Mouse (Mus musculus): Measurements from ENCODE around the gene Tmem91. TPM values are rescaled to one million over a fixed set of nuclear protein-coding genes. Genes with fewer than 3 reads are reported as not detected.

Gene Tmem91
- polyA plus RNA-seq, 1 experiment from 2014 or later = 2.7 TPM

- Histone ChIP-seq H3K4me2 (ENCODE audit: low read depth, low read length, severe bottlenecking) (no peak overlapping the region), H3K4me1 (replicated peaks; ENCODE audit: control insufficient read depth, insufficient read depth, low read length) (no peaks in the 10 kb centered on the region), H3K4me3 (ENCODE audit: low read depth, low read length) (no peak overlapping the region), H3K9me3 (ENCODE audit: control insufficient read depth, low read length) (no peaks in the 10 kb centered on the region), H3K36me3 (ENCODE audit: control insufficient read depth, insufficient read depth, low read length) (no peaks in the 10 kb centered on the region), H3K27ac (ENCODE audit: low read depth, low read length) (no peak overlapping the region), H3K27me3 (ENCODE audit: control insufficient read depth, insufficient read depth, low read length) (no peaks in the 10 kb centered on the region), H3K9ac (ENCODE audit: low read length) (no peak overlapping the region)
- ATAC-seq (replicated peaks; ENCODE audit: low FRiP score) (no peak), DNase-seq (ENCODE audit: low spot score) (no peak)
- 94% methylated on average over 5 of the region's 5 CpGs for WGBS
These were observed 42.3 kb downstream of the Tmem91 start for GRCm38 (mm10) chr7:25632679-25633078.

GRCm38 (mm10) chr7:25628323-25628620 is 46.7 kb downstream of the Tmem91 start:
- Histone ChIP-seq H3K9me3 (ENCODE audit: control insufficient read depth, low read length) (no peaks in the 10 kb centered on the region), H3K4me2 (ENCODE audit: low read depth, low read length, severe bottlenecking) (no peak overlapping the region), H3K27ac (ENCODE audit: low read depth, low read length) (no peak overlapping the region)

GRCm38 (mm10) chr7:25627431-25628322 is 47.3 kb downstream of the Tmem91 start:
- Histone ChIP-seq H3K4me1 (replicated peaks; ENCODE audit: control insufficient read depth, insufficient read depth, low read length) (peaks cover 7% of the 10 kb centered on the region; the same call in 1 of the 2 replicates), H3K4me3 (ENCODE audit: low read depth, low read length) (peak overlapping the region; percentile 24), H3K4me2 (ENCODE audit: low read depth, low read length, severe bottlenecking) (peak overlapping the region; percentile 57), H3K27me3 (ENCODE audit: control insufficient read depth, insufficient read depth, low read length) (0 out of 2 replicates have a peak, but pooled peaks cover 3% of the 10 kb centered on the region), H3K36me3 (ENCODE audit: control insufficient read depth, insufficient read depth, low read length) (no peaks in the 10 kb centered on the region), H3K27ac (ENCODE audit: low read depth, low read length) (no peak overlapping the region), H3K9me3 (ENCODE audit: control insufficient read depth, low read length) (no peaks in the 10 kb centered on the region), H3K9ac (ENCODE audit: low read length) (peak overlapping the region; percentile 30)
- DNase-seq (ENCODE audit: low spot score) (peak; percentile 73), ATAC-seq (replicated peaks; ENCODE audit: low FRiP score) (peak; percentile 57)
- WGBS = 19% methylated on average over 38 of the region's 38 CpGs

More at GRCm38 (mm10) chr7:25628323-25628620, 46.7 kb downstream of the Tmem91 start:
- no peak overlapping the region for H3K9ac ChIP-seq (ENCODE audit: low read length)
- 63% methylated on average over 8 of the region's 8 CpGs for WGBS
- DNase-seq (ENCODE audit: low spot score) (no peak), ATAC-seq (replicated peaks; ENCODE audit: low FRiP score) (no peak)
- H3K27me3 ChIP-seq (ENCODE audit: control insufficient read depth, insufficient read depth, low read length) = 0 out of 2 replicates have a peak, but pooled peaks cover 3% of the 10 kb centered on the region
- peaks cover 7% of the 10 kb centered on the region; the same call in 1 of the 2 replicates for H3K4me1 ChIP-seq (replicated peaks; ENCODE audit: control insufficient read depth, insufficient read depth, low read length)
- no peak overlapping the region for H3K4me3 ChIP-seq (ENCODE audit: low read depth, low read length)
- no peaks in the 10 kb centered on the region for H3K36me3 ChIP-seq (ENCODE audit: control insufficient read depth, insufficient read depth, low read length)

GRCm38 (mm10) chr7:25626509-25627430 is 48.2 kb downstream of the Tmem91 start, which contains the start of gene B3gnt8:
B3gnt8 (plus strand) TSS chr7:25626654.
- H3K36me3 ChIP-seq (ENCODE audit: control insufficient read depth, insufficient read depth, low read length) = no peaks in the 10 kb centered on the region

GRCm38 (mm10) chr7:25625594-25626250 is 49.2 kb downstream of the Tmem91 start:
- DNase-seq (ENCODE audit: low spot score) = no peak
- no peaks in the 10 kb centered on the region for H3K9me3 ChIP-seq (ENCODE audit: control insufficient read depth, low read length)
- H3K36me3 ChIP-seq (ENCODE audit: control insufficient read depth, insufficient read depth, low read length) = no peaks in the 10 kb centered on the region
- H3K27me3 ChIP-seq (ENCODE audit: control insufficient read depth, insufficient read depth, low read length) = 0 out of 2 replicates have a peak, but pooled peaks cover 3% of the 10 kb centered on the region
- ATAC-seq (replicated peaks; ENCODE audit: low FRiP score) = no peak
- no peak overlapping the region for H3K27ac ChIP-seq (ENCODE audit: low read depth, low read length)
- no peak overlapping the region for H3K9ac ChIP-seq (ENCODE audit: low read length)
- no peak overlapping the region for H3K4me3 ChIP-seq (ENCODE audit: low read depth, low read length)
- 80% methylated on average over 10 of the region's 10 CpGs for WGBS
- peaks cover 7% of the 10 kb centered on the region; the same call in 1 of the 2 replicates for H3K4me1 ChIP-seq (replicated peaks; ENCODE audit: control insufficient read depth, insufficient read depth, low read length)
- no peak overlapping the region for H3K4me2 ChIP-seq (ENCODE audit: low read depth, low read length, severe bottlenecking)

More at GRCm38 (mm10) chr7:25626509-25627430, 48.2 kb downstream of the Tmem91 start, which contains the start of gene B3gnt8:
- no peak for ATAC-seq (replicated peaks; ENCODE audit: low FRiP score)
- DNase-seq (ENCODE audit: low spot score) = no peak
- H3K9me3 ChIP-seq (ENCODE audit: control insufficient read depth, low read length) = no peaks in the 10 kb centered on the region
- peak within 1 kb of the TSS; percentile 30 for H3K9ac ChIP-seq (ENCODE audit: low read length)
- 0 out of 2 replicates have a peak, but pooled peaks cover 3% of the 10 kb centered on the region for H3K27me3 ChIP-seq (ENCODE audit: control insufficient read depth, insufficient read depth, low read length)
- WGBS = 24% methylated on average over 24 of the region's 29 CpGs
- H3K4me3 ChIP-seq (ENCODE audit: low read depth, low read length) = peak within 1 kb of the TSS; percentile 24
- H3K4me1 ChIP-seq (replicated peaks; ENCODE audit: control insufficient read depth, insufficient read depth, low read length) = peaks cover 7% of the 10 kb centered on the region; the same call in 1 of the 2 replicates
- no peak within 1 kb of the TSS for H3K27ac ChIP-seq (ENCODE audit: low read depth, low read length)
- H3K4me2 ChIP-seq (ENCODE audit: low read depth, low read length, severe bottlenecking) = peak within 1 kb of the TSS; percentile 57

- ATAC-seq (replicated peaks; ENCODE audit: low FRiP score) (no peak), DNase-seq (ENCODE audit: low spot score) (no peak)
- Histone ChIP-seq H3K4me1 (replicated peaks; ENCODE audit: control insufficient read depth, insufficient read depth, low read length) (peaks cover 7% of the 10 kb centered on the region; the same call in 1 of the 2 replicates), H3K9ac (ENCODE audit: low read length) (no peak overlapping the region), H3K4me3 (ENCODE audit: low read depth, low read length) (no peak overlapping the region), H3K4me2 (ENCODE audit: low read depth, low read length, severe bottlenecking) (no peak overlapping the region), H3K9me3 (ENCODE audit: control insufficient read depth, low read length) (no peaks in the 10 kb centered on the region), H3K36me3 (ENCODE audit: control insufficient read depth, insufficient read depth, low read length) (no peaks in the 10 kb centered on the region), H3K27ac (ENCODE audit: low read depth, low read length) (no peak overlapping the region), H3K27me3 (ENCODE audit: control insufficient read depth, insufficient read depth, low read length) (0 out of 2 replicates have a peak, but pooled peaks cover 3% of the 10 kb centered on the region)
- 86% methylated on average over 5 of the region's 5 CpGs for WGBS
These were observed 50.1 kb downstream of the Tmem91 start for GRCm38 (mm10) chr7:25624851-25625250.

- Histone ChIP-seq H3K36me3 (ENCODE audit: control insufficient read depth, insufficient read depth, low read length) (no peaks in the 10 kb centered on the region), H3K27me3 (ENCODE audit: control insufficient read depth, insufficient read depth, low read length) (0 out of 2 replicates have a peak, but pooled peaks cover 3% of the 10 kb centered on the region), H3K4me2 (ENCODE audit: low read depth, low read length, severe bottlenecking) (no peak overlapping the region), H3K9me3 (ENCODE audit: control insufficient read depth, low read length) (no peaks in the 10 kb centered on the region), H3K27ac (ENCODE audit: low read depth, low read length) (no peak overlapping the region), H3K9ac (ENCODE audit: low read length) (no peak overlapping the region), H3K4me3 (ENCODE audit: low read depth, low read length) (no peak overlapping the region), H3K4me1 (replicated peaks; ENCODE audit: control insufficient read depth, insufficient read depth, low read length) (peaks cover 7% of the 10 kb centered on the region; the same call in 1 of the 2 replicates)
- DNase-seq (ENCODE audit: low spot score) (no peak), ATAC-seq (replicated peaks; ENCODE audit: low FRiP score) (no peak)
- 86% methylated on average over 11 of the region's 11 CpGs for WGBS
These were observed 51.1 kb downstream of the Tmem91 start for GRCm38 (mm10) chr7:25623857-25624370.

All from forebrain, embryonic 11.5 days (tissue).